Mouse (Mus musculus) stomach, embryonic 16.5 days (tissue): ENCODE measurements around the gene Gfer. TPM values are rescaled to one million over a fixed set of nuclear protein-coding genes. Genes with fewer than 3 reads are reported as not detected.

Experiments used
- ATAC-seq: fragments of 200-750 bp; cut with Nextera tagmentation; 2 replicates; pipeline ENCODE4 v1.8.0; 2017; ENCODE audit warnings: moderate number of reproducible peaks, moderate TSS enrichment; ENCODE audit not compliant: insufficient read depth, low FRiP score
- H3K27ac ChIP-seq: fragments of 300-500 bp; sonication (generic); 2 replicates; pipeline ENCODE4 v1.5.1; 2014; ENCODE audit warnings: low read length
- H3K27me3 ChIP-seq: fragments of 300-500 bp; sonication (generic); 2 replicates; pipeline ENCODE4 v1.6.1; 2014; ENCODE audit warnings: low read length, control low read depth, mixed read lengths; ENCODE audit not compliant: control insufficient read depth, insufficient read depth
- H3K36me3 ChIP-seq: fragments of 300-500 bp; sonication (generic); 2 replicates; pipeline ENCODE4 v1.6.1; 2014; ENCODE audit warnings: low read length; ENCODE audit not compliant: control insufficient read depth, insufficient read depth
- H3K4me1 ChIP-seq: fragments of 300-500 bp; sonication (generic); 2 replicates; pipeline ENCODE4 v1.6.1; 2014; ENCODE audit warnings: low read length, control low read depth, mixed read lengths; ENCODE audit not compliant: control insufficient read depth, insufficient read depth
- H3K4me2 ChIP-seq: fragments of 300-500 bp; sonication (generic); 2 replicates; pipeline ENCODE4 v1.6.1; 2014; ENCODE audit warnings: low read depth, low read length, mixed read lengths
- H3K4me3 ChIP-seq: fragments of 300-500 bp; sonication (generic); replicated peaks from 2 replicates; pipeline ENCODE4 v1.5.1; 2014; ENCODE audit warnings: mild to moderate bottlenecking, low read length
- H3K9ac ChIP-seq: fragments of 300-500 bp; sonication (generic); 2 replicates; pipeline ENCODE4 v1.6.1; 2014; ENCODE audit warnings: low read length
- H3K9me3 ChIP-seq: fragments of 300-500 bp; sonication (generic); replicated peaks from 2 replicates; pipeline ENCODE4 v1.6.1; 2016; ENCODE audit warnings: low read length, control low read depth; ENCODE audit not compliant: control insufficient read depth
- WGBS: fragments of 180-500 bp; shearing (Covaris S2); extraction: QIAGEN DNeasy Blood & Tissue Kit; methylation state at CpG from one replicate; pipeline ENCODE4 v1.1.7; 2014; 5-methylcytosine and 5-hydroxymethylcytosine counted together
- polyA plus RNA-seq: library from polyadenylated mRNA; unstranded; fragments of >200 nt; fragmentation: Nextera tagmentation; extraction: Ambion mirVana; gene quantifications from 2 replicates; pipeline ENCODE4 v1.2.1, GENCODE M21; 2015

The Gfer gene
- polyA plus RNA-seq, 1 experiment from 2014 or later: 35.2 TPM

DNA sequence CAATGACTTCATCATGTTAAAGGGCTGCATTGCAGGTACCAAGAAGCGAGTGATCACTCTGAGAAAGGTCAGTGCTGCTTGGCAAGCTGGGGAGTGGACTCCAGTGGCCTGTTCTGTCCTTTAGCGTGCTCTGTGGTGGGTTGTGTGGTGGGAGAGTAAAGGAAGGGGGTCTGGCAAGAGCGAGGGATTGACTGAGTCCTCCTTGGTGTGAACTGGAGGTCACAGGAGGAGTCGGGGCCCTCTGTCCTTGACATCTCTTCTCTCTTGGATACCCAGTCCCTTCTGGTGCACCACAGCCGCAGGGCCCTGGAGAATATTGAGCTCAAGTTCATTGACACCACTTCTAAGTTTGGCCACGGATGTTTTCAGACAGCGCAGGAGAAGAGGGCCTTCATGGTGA is 39.5 kb upstream of the Gfer start:
- Histone ChIP-seq H3K36me3 (no peaks in the 10 kb centered on the region), H3K4me3 (no peak overlapping the region; the same call in 1 of the 2 replicates), H3K9me3 (no peaks in the 10 kb centered on the region), H3K27me3 (no peaks in the 10 kb centered on the region), H3K27ac (peak overlapping the region; percentile 59; the same call in 1 of the 2 replicates), H3K4me2 (peak overlapping the region; percentile 69; the same call in 1 of the 2 replicates), H3K9ac (peak overlapping the region; percentile 54; the same call in 1 of the 2 replicates), H3K4me1 (peaks cover 14% of the 10 kb centered on the region)
- ATAC-seq: no peak
- 88% methylated on average over 7 of the region's 7 CpGs for WGBS

GRCm38 (mm10) chr17:24734513-24734912 is 38.6 kb upstream of the Gfer start:
- Histone ChIP-seq H3K4me2 (no peak overlapping the region), H3K9me3 (no peaks in the 10 kb centered on the region), H3K27ac (no peak overlapping the region), H3K27me3 (no peaks in the 10 kb centered on the region), H3K4me3 (no peak overlapping the region), H3K4me1 (peaks cover 14% of the 10 kb centered on the region), H3K36me3 (no peaks in the 10 kb centered on the region), H3K9ac (no peak overlapping the region)
- ATAC-seq: no peak
- 62% methylated on average over 1 of the region's 1 CpGs for whole genome bisulfite sequencing

DNA sequence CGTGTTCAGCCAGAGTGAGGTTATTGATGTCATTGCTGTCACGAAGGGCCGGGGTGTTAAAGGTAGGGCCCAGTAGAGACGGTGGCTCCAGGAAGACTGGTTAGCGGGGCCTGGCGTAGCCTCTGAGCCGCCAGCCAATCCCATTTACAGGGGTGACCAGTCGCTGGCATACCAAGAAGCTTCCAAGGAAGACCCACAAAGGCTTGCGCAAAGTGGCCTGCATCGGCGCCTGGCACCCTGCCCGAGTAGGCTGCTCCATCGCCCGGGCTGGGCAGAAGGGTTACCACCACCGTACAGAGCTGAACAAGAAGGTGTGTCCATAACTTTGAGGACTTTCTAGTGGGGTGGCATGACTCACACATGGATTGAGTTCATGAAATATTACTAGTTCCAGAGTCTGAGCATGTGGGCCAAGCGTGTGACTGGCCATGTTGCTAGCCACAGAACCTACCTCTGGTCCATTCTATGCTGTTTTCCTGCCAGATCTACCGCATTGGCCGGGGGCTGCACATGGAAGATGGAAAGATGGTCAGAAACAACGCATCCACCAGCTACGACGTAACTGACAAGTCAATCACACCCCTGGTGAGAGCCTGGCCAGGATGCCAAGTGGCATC is 37.6 kb upstream of the Gfer start:
- Histone ChIP-seq H3K9me3 (no peaks in the 10 kb centered on the region), H3K27me3 (no peaks in the 10 kb centered on the region), H3K4me2 (no peak overlapping the region), H3K27ac (no peak overlapping the region), H3K36me3 (no peaks in the 10 kb centered on the region), H3K4me3 (no peak overlapping the region), H3K9ac (no peak overlapping the region), H3K4me1 (peaks cover 14% of the 10 kb centered on the region)
- no peak for ATAC-seq
- WGBS: 88% methylated on average over 21 of the region's 21 CpGs

DNA sequence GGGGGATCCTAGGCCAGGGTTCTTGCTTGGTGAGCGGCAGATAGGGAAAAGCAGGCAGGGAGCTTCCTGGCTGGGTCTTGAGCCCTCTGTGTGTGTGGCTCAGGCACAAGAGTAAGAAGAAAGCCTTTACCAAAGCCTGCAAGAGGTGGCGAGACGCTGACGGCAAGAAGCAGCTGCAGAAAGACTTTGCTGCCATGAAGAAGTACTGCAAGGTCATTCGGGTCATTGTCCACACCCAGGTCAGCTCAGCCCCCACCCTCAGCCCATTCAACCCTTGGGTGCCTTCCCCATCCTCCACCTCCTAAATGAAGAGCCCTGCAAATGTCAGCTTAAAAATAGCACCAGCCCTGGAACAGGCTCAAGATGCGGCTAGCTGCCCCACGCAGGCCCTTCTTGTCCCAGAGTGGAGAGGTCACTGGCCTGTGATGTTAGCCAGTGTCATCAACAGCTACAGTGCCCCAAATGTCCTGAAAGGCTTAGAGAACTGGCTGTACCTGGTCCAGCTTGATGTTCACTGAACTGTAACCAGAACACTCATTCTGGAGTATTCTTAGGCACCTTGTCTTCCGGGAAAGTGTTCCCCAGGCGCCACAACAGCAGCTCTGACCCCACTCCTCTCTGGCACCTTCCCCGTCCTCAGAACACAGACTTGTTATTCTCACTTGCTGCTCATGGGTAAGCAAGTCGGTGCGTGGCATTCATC is 36.4 kb upstream of the Gfer start:
- no peaks in the 10 kb centered on the region for H3K9me3 ChIP-seq
- no peak overlapping the region for H3K4me3 ChIP-seq
- H3K27me3 ChIP-seq: no peaks in the 10 kb centered on the region; the same call in 1 of the 2 replicates
- peaks cover 10% of the 10 kb centered on the region for H3K4me1 ChIP-seq
- H3K4me2 ChIP-seq: no peak overlapping the region
- no peak for ATAC-seq
- H3K9ac ChIP-seq: peak overlapping the region; percentile 14; the same call in 1 of the 2 replicates
- H3K36me3 ChIP-seq: no peaks in the 10 kb centered on the region
- WGBS: 75% methylated on average over 12 of the region's 12 CpGs
- H3K27ac ChIP-seq: no peak overlapping the region

DNA sequence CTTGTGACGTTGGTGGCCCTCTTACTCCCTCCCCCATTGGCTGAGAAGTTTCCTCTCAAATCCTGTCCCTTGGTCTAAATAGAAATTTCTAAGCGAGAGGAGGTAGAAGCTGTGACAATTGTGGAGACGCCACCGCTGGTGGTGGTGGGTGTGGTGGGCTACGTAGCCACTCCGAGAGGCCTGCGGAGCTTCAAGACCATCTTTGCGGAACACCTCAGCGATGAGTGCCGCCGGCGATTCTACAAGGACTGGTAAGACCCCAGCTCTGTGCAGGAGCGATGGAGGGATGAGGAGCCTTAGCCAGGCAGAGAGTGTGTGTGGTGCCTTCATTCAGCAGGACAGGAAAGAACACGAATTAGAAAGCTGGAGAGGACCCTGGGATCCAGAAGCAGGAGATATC is 34.8 kb upstream of the Gfer start:
- no peak for ATAC-seq

GRCm38 (mm10) chr17:24729067-24729466 is 33.1 kb upstream of the Gfer start:
- no peaks in the 10 kb centered on the region for H3K36me3 ChIP-seq
- WGBS: 58% methylated on average over 6 of the region's 6 CpGs
- H3K4me1 ChIP-seq: no peaks in the 10 kb centered on the region
- H3K27me3 ChIP-seq: no peaks in the 10 kb centered on the region; the same call in 1 of the 2 replicates
- H3K4me3 ChIP-seq: no peak overlapping the region
- no peak overlapping the region for H3K9ac ChIP-seq
- H3K9me3 ChIP-seq: no peaks in the 10 kb centered on the region
- ATAC-seq: no peak
- H3K27ac ChIP-seq: no peak overlapping the region
- no peak overlapping the region for H3K4me2 ChIP-seq

More for the DNA sequence above, 34.8 kb upstream of the Gfer start:
- Histone ChIP-seq H3K4me1 (peaks cover 2% of the 10 kb centered on the region), H3K4me2 (no peak overlapping the region), H3K27ac (no peak overlapping the region), H3K27me3 (no peaks in the 10 kb centered on the region; the same call in 1 of the 2 replicates), H3K9me3 (no peaks in the 10 kb centered on the region), H3K9ac (no peak overlapping the region), H3K36me3 (no peaks in the 10 kb centered on the region), H3K4me3 (no peak overlapping the region)
- WGBS: 81% methylated on average over 14 of the region's 14 CpGs

GRCm38 (mm10) chr17:24728184-24728583 is 32.2 kb upstream of the Gfer start:
- Histone ChIP-seq H3K27me3 (no peaks in the 10 kb centered on the region; the same call in 1 of the 2 replicates), H3K4me1 (peaks cover 2% of the 10 kb centered on the region; the same call in 1 of the 2 replicates), H3K27ac (no peak overlapping the region), H3K9me3 (no peaks in the 10 kb centered on the region), H3K4me3 (no peak overlapping the region), H3K36me3 (no peaks in the 10 kb centered on the region), H3K4me2 (no peak overlapping the region), H3K9ac (no peak overlapping the region)
- WGBS: 69% methylated on average over 17 of the region's 17 CpGs
- no peak for ATAC-seq

DNA sequence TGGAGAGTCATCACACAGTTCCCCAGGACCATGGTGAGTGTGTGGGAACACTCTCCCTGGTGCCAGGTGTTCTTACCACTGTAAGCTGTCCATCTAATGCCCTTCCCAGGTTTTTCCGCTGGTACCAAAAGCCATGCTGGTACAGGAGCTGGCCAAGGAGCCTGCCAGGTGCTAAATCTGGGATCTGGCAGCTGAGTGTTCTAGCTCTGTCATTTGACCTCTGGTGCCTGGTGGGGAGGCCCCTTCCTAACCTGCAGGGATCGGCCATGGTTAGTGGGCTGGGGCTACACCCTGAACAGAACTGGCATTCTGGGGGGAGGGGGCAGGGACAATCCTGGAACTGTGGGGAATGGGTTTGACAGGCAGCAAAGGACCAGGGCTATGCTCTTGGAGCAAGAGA is 31.7 kb upstream of the Gfer start, which contains the start of gene Rpl3l:
Rpl3l (plus strand) TSS at position 203 of the 400 bp plus-strand sequence.
- Histone ChIP-seq H3K4me2 (no peak within 1 kb of the TSS), H3K36me3 (no peaks in the 10 kb centered on the region), H3K27ac (no peak within 1 kb of the TSS), H3K4me1 (peaks cover 6% of the 10 kb centered on the region; the same call in 1 of the 2 replicates), H3K9me3 (no peaks in the 10 kb centered on the region), H3K4me3 (no peak within 1 kb of the TSS), H3K9ac (no peak within 1 kb of the TSS), H3K27me3 (no peaks in the 10 kb centered on the region; the same call in 1 of the 2 replicates)
- no peak for ATAC-seq
- WGBS: 63% methylated on average over 2 of the region's 2 CpGs
